Mouse (Mus musculus) thymus, postnatal 25 days (tissue): ENCODE measurements around the gene Ubqln1.
A peak's percentile ranks its signal among the peaks of the same experiment; 100 is the strongest.

Experiments
- DNase-seq: peaks from one replicate; pipeline ENCODE4 v3.0.0; 2022

The Ubqln1 gene

GRCm38 (mm10) chr13:58197981-58198640 lies 17.3 kb downstream of the Ubqln1 start:
- peak; percentile 12 for DNase-seq

- no peak for DNase-seq
Observed at GRCm38 (mm10) chr13:58197211-58197610, 18.2 kb downstream of the Ubqln1 start.

DNA sequence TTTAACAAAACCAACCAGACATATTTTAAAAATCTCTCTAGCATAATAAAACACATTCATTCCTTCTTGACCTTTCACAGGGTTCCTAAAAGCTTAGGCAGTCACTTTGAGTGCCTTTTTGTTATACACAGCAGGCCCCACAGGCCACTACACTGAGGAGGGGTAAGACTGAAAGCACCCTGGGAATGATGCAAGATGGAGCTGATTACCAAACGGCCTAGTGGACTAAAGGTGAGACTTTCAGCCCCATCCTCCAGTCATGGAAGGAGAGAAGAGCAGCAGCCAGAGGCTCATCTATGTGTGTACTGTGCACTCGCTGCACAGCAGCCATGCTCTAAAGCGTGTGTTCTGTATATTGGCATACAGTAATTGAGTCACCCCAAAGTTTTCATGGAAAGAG lies 20.5 kb downstream of the Ubqln1 start:
- DNase-seq: no peak

GRCm38 (mm10) chr13:58193221-58193620 lies 22.2 kb downstream of the Ubqln1 start:
- DNase-seq: no peak

GRCm38 (mm10) chr13:58192146-58192545 lies 23.3 kb downstream of the Ubqln1 start:
- no peak for DNase-seq

DNA sequence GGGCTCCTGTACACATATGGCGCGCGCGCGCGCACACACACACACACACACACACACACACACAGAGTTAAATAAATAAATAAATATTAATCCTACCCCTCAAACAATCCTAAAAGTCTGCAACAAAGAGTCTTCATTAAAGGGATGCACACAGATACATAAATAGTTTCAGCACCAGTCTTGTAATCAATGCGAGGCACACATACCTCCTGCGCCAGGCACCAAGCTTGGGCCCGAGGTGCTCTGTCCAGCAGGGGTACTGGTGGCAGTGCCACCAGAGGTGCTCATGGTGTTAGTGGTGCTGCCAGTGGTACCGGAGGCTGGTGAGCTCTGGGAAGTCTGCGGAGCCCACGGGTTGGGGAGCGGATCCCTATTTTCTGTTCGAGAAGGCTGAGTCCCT lies 23.9 kb downstream of the Ubqln1 start:
- no peak for DNase-seq

DNA sequence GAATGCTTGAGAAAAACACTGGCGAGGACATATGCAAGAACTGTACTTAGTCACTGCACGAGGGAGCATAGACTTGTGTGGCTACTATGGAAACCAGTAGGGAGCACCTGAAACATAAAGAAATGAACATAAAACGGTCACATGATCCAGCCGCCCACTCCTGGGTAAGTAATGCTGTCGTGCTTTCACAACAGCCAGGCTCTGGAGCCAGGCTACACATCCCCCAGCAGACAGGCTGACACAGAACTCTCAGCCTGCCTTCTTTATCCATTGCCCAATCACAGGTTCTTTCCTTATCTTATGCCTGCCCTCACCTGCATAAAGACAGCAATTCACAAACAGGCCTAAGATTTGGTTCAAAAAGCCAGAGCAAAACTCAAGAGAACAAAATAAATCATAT lies 26.0 kb downstream of the Ubqln1 start:
- no peak for DNase-seq

DNA sequence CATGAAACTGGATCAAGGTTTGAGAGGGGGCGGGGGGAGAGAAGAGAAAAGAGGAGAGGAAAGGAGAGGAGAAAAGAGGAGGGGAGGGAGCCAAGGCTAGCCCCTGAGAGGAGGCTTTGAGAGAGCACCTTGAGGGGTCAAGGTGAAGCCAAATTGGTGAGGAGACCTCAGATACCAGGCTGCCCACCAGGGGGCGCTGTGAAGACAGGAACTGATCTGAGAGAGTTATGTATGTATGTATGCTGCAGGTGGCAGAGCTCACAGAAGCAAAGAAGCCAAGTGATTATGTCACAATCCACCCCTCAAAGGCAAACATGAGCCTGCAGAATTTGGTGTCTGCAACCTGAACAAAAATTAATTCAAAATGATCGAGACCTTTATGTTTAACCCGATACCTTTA lies 27.0 kb downstream of the Ubqln1 start:
- DNase-seq: peak; percentile 91

GRCm38 (mm10) chr13:58187751-58188150 lies 27.7 kb downstream of the Ubqln1 start:
- no peak for DNase-seq

DNA sequence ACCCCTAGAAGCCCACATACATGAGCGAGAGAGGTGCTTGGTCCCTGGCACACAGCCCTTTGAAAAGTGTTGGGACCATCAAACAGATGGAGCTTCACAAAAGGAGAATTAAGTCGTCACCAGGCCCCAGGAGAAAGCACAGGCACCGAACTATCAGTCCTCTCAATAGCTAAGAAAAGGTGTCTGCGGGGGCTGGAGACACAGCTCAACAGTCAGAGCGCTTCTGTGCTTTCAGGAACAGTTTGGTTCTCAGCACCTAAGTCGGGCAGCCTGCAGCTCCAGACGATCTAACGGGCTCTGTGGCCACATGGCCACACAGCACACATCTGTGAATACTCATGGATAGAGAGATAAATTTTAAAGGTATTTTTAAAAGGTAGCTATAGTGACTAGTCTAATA lies 29.2 kb downstream of the Ubqln1 start:
- no peak for DNase-seq

GRCm38 (mm10) chr13:58184111-58184510 lies 31.3 kb downstream of the Ubqln1 start:
- no peak for DNase-seq

- DNase-seq: no peak
Observed at GRCm38 (mm10) chr13:58181607-58182551, 33.6 kb downstream of the Ubqln1 start.

GRCm38 (mm10) chr13:58177511-58178208 lies 37.8 kb downstream of the Ubqln1 start:
- peak; percentile 95 for DNase-seq

GRCm38 (mm10) chr13:58176105-58176504 lies 39.3 kb downstream of the Ubqln1 start:
- DNase-seq: no peak

- DNase-seq: no peak
Observed at GRCm38 (mm10) chr13:58168119-58168518, 47.3 kb downstream of the Ubqln1 start.

DNA sequence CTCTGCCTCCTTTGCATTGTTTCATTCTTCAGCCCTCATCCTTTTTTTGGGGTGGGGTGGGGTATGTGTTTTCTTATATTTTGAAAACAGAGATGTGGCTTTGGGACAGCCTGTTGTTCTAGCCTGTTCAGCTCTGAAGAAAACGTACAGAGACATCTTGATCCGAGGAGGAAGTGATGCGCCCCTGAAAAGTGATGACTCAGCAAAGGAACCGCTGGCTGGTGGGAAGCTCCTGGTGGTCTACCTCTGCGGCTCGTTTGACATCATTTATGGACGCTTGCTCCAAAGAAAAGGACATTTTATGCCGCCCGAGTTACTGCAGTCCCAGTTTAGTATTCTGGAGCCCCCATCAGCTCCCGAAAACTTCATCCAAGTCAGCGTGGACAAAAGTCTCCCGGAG lies 52.1 kb downstream of the Ubqln1 start:
- DNase-seq: no peak

DNA sequence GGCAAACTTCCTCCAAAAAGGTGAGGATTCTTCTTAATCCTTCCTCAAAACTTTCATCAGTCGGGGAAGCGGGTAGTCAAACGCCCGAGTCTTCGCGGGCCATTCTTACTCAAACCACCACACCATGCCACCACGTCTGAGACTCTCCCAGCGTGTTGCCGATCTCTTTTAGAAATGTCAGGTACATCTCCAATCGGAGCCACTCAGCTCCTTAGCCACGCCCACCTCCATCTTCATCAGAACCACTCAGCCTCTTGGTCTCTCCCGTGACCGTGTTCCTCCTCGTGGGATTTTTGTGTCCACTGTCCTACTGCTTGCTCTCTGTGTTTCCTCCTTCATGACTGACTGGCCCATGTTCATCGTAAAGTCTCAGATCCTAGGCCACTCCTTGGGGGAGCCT lies 54.7 kb downstream of the Ubqln1 start:
- no peak for DNase-seq

DNA sequence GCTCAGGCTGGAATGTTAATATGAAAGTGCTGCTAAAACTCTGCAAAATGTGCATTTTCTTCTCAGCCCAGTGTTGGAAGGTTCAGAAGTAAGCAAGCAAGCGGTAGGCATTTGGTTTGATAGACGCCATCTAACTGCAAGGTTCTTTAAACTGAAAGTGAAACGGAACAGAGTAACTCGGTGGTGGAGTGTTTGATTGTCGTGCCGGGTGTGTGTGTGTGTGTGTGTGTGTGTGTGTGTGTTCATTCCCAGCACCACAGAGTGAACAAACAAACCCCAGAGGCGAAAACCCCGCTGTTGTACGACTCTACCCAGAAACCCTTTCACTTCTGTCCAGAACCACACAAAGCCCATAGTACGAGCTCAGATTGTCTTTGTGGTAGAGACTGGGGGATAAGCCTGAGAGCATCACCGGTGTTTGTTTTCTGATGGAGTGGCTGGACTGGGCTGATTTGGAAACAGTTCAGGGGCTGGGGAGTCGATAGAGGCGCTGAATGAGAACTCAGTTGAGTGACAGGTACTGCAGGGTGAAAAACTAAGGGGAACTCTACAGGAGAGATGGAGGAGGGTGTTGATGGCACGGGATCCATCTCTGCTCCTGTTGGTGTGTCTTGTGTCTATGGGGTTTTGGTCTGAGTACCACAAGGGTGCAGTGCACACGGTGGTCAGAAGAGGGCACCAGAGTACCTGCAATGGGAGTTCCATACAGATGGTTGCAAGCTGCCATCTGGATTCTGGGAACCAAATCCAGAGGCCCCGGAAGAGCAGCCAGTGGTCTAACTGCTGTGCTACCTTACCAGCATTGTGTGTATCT lies 57.1 kb downstream of the Ubqln1 start:
- DNase-seq: peak; percentile 89

DNA sequence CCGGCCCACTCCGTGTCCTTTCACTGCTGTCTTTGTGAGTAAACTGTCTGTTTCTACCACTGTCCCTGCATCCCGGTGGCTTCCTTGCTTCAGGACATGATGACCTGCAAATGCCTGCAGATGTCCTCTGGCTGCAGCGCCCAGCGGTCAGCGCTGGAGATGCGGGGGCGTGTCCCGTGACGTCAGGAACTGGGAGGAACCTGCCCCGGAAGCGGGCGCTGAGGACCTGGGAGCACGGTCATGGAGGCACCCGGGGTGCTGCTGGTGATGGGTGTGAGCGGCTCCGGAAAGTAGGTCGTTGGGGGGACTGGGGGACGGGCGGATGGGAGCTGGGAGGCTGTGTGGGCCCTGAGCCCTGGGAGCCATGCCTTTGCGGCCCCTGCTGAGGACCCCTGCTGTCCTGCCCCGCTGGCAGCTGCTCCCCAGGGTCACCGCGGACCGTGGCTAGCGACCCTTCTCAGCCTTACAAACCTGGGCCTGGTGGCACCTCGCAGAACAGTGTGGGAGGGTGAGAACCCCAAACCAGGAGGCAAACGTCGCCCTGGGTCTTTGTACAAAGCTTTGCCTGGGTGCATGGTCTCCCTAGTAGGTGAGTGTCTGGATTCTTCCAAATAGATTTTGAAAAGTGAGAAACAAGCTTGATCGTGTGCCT lies 57.9 kb downstream of the Ubqln1 start, which contains the start of gene Idnk:
Idnk (plus strand) TSS at position 203 of the 652 bp plus-strand sequence.
- peak; percentile 87 for DNase-seq

GRCm38 (mm10) chr13:58157036-58157435 lies 58.4 kb downstream of the Ubqln1 start:
- DNase-seq: peak; percentile 11

GRCm38 (mm10) chr13:58156031-58156430 lies 59.4 kb downstream of the Ubqln1 start:
- DNase-seq: peak; percentile 30

- no peak for DNase-seq
Observed at GRCm38 (mm10) chr13:58150442-58150841, 65.0 kb downstream of the Ubqln1 start.
